Comparison of ENCODE assay signal across 19 mouse cellular contexts in genomic region chr1:133790011-133790410, GRCm38 (mm10). TPM values are rescaled to one million over a fixed set of nuclear protein-coding genes. Genes with fewer than 3 reads are reported as not detected.
DNase-seq lines count a peak whose midpoint lies in the region; ATAC-seq lines count a peak whose summit lies in the region.
"Had no signal": no experiment of that assay in that cellular context is flagged by ENCODE, and none has a peak within 500 bp of the region (broad histone marks: within the 10 kb centered on the region; RNA-seq: fewer than 3 reads in every experiment).

No protein-coding gene starts in this region.

- DNase-seq in 3134 (ENCODE audit: extremely low read depth, insufficient read length, low spot score) (peak; percentile 58), NIH3T3 (ENCODE audit: low read depth) (peak; percentile 43), ZHBTc4 (ENCODE audit: low read depth, low spot score) (peak; percentile 27)
- no peak for DNase-seq in heart, postnatal 4 days
- DNase-seq: adrenal gland, adult 2 months; adrenal gland, postnatal 10 days; adrenal gland, postnatal 25 days; B cell, adult 2 months; cerebellum, adult 11 months; cerebellum, adult 18-20 months; cerebellum, adult 8-10 months; cerebellum, adult 9-11 months; cerebellum, postnatal 14 days; cerebellum, postnatal 36 days; embryo, embryonic 11 days had no signal

- ATAC-seq in frontal cortex, adult (ENCODE audit: low TSS enrichment): no peak
- ATAC-seq: CD4-positive, CD25-positive, alpha-beta regulatory T cell, adult 4 months; forebrain, embryonic 14.5 days; forebrain, embryonic 16.5 days had no signal

RNA-seq across cellular contexts. Expression of gene Atp2b4, which starts 10.8 kb away (rescaled TPM):
- total RNA-seq in heart, postnatal 4 days (2021): 10 to 100 TPM; 32.4 to 37.4 TPM
